Mouse (Mus musculus) gastrocnemius, postnatal 4 days (tissue): ENCODE data around the gene Cd244a. TPM values are rescaled to one million over a fixed set of nuclear protein-coding genes. Genes with fewer than 3 reads are reported as not detected.

Experiments
- DNase-seq, 2 experiments: peaks; one replicate each; pipeline ENCODE4 v3.0.0; 2021 to 2022; ENCODE audit warnings: low spot score in 2 of 2, mixed read lengths in 2 of 2
- microRNA-seq: library from miRNA; unstranded; fragments of <30 nt; microRNA quantifications from one replicate; pipeline ENCODE4 v1.2.0, GENCODE M21; 2021
- total RNA-seq, 2 experiments: library from RNA; stranded (reverse); gene quantifications; 2 replicates each; pipeline ENCODE4 v1.2.3; 2021

Cd244a gene
- total RNA-seq, 2 experiments from 2014 or later = 0.23 TPM; not detected in 1

DNA sequence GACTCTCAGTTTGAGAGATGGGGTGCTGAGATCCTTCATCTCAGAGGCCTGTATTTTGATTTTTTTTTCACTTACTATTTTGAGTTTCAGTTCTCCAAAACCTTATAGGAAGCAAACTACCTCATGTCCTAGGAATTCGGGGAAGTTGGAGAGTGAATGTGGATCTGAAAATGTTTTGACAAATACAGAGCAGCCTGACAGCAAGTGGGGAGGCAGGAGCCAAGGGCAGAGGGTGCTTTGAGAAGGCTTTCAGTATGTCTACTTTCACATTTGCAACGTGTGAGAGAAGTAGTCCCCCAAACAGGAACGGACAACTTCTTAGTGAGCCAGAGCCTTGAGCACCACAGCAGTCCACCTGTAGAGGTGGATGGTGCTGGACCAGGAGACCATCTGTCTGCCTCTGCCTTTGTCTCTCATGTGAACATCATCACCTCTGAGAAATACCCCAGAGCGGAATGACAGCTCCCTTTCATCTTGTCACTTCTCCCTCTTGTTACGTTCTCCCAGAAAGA lies 87.5 kb downstream of the Cd244a start:
- DNase-seq = no peak

- no peak for DNase-seq
These were observed 88.7 kb downstream of the Cd244a start for GRCm38 (mm10) chr1:171647716-171648115.

DNA sequence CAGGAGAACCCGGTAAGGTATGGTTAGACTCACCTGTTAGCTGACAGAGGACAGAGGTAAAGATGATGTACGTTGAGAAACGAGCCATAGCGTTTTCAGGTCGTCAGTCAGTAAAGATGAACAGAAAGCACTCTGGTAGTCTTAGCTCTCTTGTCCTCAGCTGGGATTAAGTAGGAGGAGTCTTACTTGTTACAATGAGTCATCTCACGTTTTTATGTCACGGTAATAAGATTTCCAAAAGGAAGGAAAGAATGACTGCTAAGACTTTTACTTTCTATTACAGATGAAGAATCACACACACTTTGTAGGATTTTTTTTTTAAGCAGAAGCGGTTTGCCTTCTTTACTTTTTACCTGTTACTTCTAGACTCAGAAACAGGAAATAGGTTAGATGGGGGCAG lies 89.8 kb downstream of the Cd244a start:
- DNase-seq = no peak

- DNase-seq = no peak
These were observed 93.7 kb downstream of the Cd244a start, which contains the start of gene Slamf7 for GRCm38 (mm10) chr1:171652734-171653133. Slamf7 (minus strand) TSS chr1:171653035.

- no peak for DNase-seq
These were observed 99.6 kb downstream of the Cd244a start for GRCm38 (mm10) chr1:171658561-171658991.

Small RNAs within 50 kb of the gene (microRNA-seq; reads per million reads assigned to microRNA genes)
- gene Mir7683 = not detected

Other genes starting within 250 kb of the Cd244a start
- gene Dedd, start 230.0 kb upstream of the Cd244a start, total RNA-seq = 10 to 100 TPM; 33.5 to 33.6 TPM
- 10 to 100 TPM; 22.4 to 24.9 TPM for gene Nit1, start 213.5 kb upstream of the Cd244a start, total RNA-seq
- 100 to 1,000 TPM in 1 of 2 experiments, 10 to 100 TPM in 1; 97.9 to 112 TPM for gene Pfdn2, start 213.5 kb upstream of the Cd244a start, total RNA-seq
- gene Klhdc9, start 198.4 kb upstream of the Cd244a start, total RNA-seq = under 1 TPM; 0.74 to 0.83 TPM
- gene Nectin4, start 189.1 kb upstream of the Cd244a start, total RNA-seq = under 1 TPM; 0.21 to 0.25 TPM
- 1 to 10 TPM; 3.3 to 3.5 TPM for gene Arhgap30, start 170.2 kb upstream of the Cd244a start, total RNA-seq
- 10 to 100 TPM; 43.9 to 48.4 TPM for gene Usf1, start 147.9 kb upstream of the Cd244a start, total RNA-seq
- 1 to 10 TPM; 1.1 to 1.3 TPM for gene Tstd1, start 140.3 kb upstream of the Cd244a start, total RNA-seq
- gene F11r, start 121.7 kb upstream of the Cd244a start, total RNA-seq = 10 to 100 TPM; 15.0 to 16.4 TPM
- gene Alyref2, start 55.7 kb upstream of the Cd244a start, total RNA-seq = 1 to 10 TPM; 3.7 to 4.2 TPM
- gene Itln1, start 23.9 kb upstream of the Cd244a start, total RNA-seq = not detected
- under 1 TPM; 0.37 to 0.54 TPM for gene Ly9, start 48.2 kb downstream of the Cd244a start, total RNA-seq
- gene Slamf7, start 93.8 kb downstream of the Cd244a start, total RNA-seq = under 1 TPM in 1 of 2 experiments, not detected in 1; 0.20 TPM
- 1 to 10 TPM; 2.0 to 2.2 TPM for gene Cd48, start 122.8 kb downstream of the Cd244a start, total RNA-seq
- under 1 TPM; 0.18 to 0.32 TPM for gene Slamf1, start 207.9 kb downstream of the Cd244a start, total RNA-seq